Mouse (Mus musculus) urinary bladder, postnatal 36 days (tissue): ENCODE measurements at regions not wholly inside any gene's neighbourhood (a gene's known extent, or its start where the extent isn't known, plus 50 kb on each side); places are given as distances from the start of the nearest gene placed in this dataset.

Experiments
- DNase-seq, 2 experiments: peaks; one replicate each; pipeline ENCODE4 v3.0.0; 2022; ENCODE audit warnings: low spot score in 2 of 2, mixed read lengths in 1 of 2

DNA sequence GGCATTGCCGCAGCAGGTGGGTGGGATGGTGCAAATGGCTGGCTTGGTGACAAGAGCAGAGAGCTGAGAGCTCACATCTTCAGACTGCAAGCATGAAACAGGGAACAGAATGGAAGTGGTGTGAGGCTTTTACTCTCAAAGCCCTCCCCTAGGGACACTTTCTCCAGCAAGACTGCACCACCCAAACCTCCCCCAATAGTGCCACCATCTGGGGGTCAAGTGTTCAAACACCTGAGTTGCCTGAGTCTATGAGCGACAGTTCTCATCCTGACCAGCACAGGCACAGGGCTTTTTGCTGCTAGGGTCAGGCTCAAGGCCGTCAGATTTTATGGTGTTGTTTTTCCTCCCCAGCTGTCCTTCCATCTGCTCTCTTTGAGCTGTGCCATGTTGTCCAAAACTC is 337.9 kb upstream of the Eif4g2 start:
- DNase-seq, result no peak

DNA sequence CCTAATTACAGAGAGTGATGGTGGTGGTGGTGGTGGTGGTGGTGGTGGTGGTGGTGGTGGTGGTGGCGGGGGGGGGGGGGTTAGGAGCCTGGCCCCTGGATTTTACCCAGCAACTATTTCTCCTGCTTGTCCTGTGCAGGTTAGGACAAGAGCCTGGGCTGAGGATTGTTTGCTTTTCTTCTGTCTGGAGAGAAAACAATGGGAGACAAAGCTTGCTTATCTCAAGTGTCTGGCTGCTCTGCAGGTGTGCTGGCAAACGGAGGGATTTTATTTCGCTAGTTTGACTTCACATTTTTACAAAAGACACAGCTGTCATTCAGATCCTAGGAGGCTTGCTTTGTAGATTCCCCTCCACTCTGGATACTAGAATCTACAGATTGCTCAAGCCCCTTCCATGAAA is 334.9 kb upstream of the Eif4g2 start:
- no peak for DNase-seq

DNA sequence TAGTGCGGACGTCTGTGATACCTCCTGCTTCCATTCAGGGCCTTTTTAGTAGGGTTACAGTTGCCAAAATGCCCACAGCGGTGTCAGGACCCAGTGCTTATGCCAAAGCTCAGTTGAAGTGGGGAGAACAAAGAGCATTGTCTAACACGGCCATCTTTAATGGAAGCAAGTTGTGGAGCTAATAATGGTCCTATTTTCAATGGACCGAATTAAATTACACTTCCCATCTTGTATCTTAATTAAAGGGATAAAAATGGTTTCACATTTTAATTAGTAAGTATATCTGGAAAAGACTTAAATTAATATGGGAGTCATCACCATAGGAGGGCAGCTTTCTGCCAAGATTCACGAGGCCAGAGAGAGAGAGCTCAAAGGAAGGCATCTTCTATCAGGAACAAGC is 333.2 kb upstream of the Eif4g2 start:
- no peak for DNase-seq

DNA sequence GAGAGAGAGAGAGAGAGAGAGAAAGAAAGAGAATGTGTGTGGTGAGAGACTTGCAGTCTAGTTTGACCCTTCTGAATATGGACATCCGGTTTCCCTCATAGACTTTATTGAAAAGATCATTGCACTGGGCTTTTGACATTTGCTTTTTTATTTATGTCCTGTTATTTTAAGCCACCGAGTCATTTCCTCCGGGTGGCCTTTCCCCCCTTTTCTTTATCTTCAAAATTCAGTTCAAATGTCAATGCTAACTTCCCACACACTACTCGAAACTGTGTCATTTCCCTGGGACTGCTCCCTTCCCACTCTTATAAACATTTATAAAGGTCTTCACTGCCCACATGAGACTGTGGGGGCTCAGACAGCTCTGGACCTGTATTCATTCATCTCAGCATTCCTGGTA is 330.9 kb upstream of the Eif4g2 start:
- DNase-seq, result no peak

DNA sequence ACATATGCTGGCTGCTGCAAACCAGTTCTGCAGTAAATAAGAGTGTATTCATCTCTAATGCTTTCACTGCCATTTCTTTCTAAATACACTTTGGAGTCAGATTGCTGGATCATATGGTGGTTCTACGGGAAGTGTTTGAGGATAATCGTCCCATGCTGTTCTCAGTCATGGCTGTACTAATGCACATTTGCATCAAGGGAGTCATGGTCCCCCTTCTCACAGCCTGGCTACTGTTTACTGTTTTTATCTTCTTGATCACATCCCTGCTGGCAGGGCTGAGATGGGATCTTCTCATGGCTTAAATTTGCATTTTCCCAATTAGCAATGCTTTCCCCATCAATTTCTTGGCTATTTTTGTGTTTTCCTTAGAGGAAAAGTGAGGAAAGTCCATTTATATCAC is 330.1 kb upstream of the Eif4g2 start:
- DNase-seq, result no peak

DNA sequence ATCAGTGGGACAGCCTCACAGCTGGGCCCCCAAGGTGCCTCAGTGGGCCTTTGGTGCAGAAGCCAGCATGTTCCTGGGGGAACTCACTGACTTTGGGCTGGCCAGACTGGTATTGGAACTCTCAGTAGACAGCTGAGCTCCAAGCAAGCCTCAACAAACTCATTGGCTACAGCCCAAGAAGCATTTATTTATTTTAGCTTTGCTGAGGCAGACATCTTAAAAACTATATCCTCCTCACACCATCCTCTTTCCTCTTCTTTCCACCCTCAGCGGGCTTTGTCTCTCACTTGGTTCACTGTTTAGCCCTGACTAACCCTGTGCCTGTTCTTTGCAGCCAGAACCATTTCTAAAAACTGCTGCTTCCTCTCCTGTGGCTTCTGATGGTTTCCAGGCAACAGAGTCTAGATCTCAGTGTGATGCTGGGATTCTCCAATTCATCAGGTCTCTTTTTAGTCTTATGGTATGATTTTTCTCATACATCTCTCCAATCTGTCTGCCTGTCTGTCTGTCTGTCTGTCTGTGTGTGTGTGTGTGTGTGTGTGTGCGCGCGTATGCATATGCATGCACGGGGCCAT is 328.6 kb upstream of the Eif4g2 start:
- DNase-seq, result no peak

DNA sequence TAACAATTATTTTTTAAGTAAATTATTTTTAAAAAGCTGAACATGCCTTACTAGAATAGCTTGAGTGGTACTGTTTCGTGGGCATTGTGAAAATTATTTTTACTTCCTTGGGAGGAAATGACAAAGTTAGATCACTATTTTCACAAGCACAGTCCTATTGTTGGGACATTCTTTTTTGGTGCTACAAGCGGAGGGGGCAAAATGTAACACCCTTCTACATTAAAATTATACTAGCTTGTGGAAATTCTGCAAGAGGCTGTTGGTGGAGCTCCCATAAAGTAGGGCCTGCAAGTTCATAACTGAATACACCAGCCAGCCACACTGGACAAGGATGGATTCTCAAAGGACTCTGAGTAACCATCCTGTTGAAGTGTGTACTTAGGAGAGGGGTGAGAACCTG is 313.1 kb upstream of the Eif4g2 start:
- DNase-seq, result no peak

DNA sequence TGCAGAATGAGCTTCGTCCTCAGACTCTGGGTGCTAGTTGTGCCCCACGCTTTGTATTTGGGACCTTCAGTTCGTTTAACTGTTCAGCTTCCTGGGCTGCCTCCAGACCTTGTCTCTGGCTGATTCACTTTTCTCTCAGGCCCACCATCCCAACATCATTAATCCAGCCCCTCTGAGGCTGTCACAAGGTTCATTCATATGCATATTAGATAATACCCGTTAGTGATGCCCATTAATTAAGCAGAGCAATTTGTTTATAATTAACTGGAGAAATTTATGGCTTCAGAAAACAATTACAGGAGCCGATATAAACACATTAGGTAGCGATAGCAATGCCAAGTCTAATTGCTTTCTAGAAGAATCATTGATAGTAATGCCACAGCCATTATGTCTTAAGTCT is 312.3 kb upstream of the Eif4g2 start:
- no peak for DNase-seq

DNA sequence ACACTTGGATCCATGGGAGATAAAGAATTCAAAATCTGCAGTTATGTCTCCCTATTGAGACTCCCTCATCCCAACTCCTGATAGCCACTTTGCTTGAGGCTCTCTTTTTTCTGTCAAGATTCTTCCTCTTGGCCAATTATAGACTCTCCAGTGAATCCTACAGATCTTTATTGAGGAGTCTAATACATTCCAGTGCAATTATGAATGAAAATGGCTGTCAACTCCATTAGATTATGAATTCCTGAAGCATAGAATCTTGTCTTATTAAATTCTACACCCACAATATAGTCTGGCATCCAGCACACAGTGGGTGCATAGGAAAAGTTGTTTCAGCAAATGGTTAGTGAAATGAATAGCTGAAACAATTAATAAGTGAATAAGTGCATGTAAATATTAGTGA is 311.0 kb upstream of the Eif4g2 start:
- DNase-seq, result no peak

DNA sequence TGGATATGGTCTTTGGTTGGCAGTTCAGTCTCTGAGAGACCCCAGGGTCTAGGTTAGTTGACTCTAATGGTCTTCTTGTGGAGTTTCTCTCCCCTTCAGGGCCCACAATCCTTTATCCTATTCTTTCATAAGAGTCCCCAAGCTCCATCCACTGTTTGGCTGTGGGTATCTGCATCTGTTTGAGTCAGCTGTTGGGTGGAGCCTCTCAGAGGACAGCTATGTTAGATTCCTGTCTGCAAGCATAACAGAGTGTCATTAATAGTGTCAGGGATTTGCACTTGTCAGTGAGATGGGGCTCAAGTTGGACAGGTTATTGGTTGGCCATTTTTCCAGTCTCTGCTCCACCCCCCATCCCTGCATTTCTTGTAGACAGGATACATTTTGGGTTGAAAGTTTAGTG is 306.9 kb upstream of the Eif4g2 start:
- DNase-seq, result no peak

DNA sequence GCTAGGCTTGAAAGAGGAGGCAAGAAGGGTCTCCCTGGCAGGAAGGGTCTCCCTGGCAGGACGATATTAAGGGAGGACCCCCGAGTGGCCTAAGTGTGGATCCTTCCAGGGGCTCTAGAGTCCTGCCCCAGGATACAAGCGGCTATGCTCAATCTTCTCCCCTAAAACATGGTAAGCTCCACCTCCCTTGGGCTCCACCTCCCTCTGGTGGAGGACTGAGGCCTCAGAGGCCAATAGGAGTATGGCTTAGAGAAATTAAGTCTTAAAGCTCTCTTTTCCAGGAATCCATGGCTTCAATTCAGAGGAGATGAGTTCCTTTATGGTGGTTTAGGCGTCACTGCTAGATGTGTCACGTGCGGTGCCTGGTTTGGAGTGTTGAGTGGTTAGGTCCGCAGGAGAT is 291.7 kb upstream of the Eif4g2 start:
- no peak for DNase-seq

DNA sequence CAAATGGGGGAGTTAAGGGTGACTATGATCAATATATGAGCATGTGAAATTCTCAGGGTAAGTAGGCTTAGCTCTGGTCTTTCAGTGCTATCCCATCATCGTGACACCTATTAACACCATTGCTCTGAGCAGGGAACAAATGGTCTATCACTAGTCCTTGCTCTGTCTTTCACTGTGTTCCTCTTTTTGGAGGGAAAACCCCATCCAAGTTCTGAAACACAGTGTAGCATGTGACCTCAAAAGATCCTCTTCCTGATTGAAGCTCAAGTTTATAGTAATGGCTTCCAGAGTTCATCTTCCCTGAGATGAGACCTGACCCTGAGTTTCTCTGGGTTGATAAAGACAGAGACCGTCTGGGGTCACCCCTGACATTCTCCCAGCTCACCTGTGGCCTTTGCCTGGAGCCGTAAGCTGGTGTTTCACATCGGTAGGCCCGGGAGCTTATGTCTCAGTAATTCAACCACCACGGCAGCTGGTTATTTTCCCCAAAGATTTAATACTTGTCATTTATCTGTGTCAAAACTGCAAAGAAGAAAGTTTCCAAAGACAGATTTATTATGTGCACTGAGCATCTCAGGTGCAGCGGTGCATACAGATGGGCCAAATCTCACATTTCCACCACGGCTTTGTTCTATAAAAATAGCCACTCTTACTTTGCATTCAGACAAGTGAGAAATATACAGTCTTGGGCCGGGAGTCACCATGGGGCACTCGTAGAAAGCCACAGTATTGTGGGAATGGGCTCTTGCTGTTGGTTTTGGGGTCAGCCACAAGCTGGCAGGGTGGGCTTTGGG is 290.7 kb upstream of the Eif4g2 start:
- no peak for DNase-seq

DNA sequence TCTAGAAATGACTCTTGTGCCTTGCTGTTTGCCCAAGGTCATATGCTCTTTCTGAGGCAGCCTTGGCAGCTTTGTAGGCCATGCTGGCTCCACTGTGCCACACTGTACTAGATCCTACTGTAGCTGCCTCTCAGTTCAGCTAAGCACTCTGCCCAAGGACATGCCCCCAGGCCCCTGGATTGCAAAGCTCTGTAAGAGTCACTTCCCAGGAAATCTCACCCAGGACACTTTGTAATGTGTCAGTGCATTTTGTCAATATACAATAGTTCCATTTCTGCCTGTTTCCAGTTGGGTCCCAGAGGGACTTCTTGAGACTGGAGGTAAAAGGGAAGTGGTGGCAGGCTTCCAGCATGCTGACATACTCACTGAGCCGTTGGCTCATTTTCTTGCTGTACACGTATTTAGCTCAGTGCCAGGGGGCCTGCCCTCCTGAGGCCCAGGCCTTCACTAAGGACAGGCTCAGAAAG is 287.6 kb upstream of the Eif4g2 start:
- peak in 1 of 2 experiments; percentile 25 for DNase-seq

DNA sequence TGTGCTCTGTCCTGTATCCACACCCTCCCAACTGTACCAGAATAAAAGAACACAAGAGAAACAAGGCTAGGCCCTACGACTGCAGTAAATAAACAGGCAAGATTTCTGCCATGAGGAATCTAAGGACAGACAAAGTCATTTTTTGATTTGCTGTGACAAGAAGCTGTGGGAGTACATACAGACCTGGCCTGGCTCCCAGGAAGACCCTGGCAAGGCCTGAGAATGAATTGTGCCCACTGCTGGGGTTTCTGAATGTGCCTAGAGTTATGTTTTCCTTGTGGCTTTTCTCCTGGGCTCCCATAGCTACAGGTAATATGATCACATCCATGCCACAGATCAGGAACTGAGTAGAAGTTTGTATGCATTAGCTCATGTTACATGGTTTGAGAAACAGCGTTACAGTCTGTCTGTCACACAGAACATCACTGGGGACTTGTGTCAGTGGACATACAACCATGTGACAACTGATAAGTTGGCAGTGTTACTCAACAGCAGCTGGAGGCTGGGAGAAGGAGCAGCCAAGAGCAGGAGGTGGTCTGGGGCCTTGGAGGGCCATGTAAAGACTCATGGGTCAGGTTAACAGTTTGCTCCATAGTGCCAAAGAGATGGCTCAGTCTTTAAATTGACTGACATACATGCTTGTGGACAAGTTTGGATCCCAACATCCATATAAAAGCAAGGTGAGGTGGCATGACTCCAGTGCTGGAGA is 285.6 kb upstream of the Eif4g2 start:
- DNase-seq, result no peak

DNA sequence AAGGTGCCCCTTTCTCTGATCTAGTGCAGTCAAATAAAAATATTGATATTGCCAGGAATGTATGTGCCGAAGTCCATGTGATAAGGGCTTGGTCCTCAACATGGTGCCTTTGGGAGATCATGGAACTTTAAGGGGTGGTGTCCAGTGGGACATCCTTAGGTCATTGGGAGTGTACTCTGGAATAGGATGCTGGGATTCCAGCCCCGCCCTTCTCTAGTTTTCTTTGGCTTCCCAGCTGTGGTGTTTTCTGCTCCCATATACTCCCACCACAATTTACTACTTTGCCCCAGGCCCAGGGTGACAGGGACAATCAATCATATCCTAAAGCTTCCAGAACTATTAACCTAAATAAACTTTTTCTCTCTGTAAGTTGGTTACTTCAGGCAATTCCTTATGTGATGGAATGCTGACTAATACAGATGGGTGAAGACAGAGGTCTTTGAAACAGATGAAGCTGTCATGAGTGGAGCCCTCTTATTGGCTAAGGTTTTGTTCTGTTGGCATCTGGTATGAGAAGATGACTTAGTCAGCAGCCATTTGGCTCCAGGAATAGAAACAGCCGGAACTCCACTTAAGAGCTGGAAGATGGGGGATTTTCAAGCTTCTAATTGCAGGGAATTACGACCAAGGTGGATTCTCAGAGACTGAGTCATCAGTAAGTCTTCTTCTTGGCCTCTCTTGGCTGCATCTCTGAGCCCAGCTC is 284.3 kb upstream of the Eif4g2 start:
- no peak for DNase-seq

DNA sequence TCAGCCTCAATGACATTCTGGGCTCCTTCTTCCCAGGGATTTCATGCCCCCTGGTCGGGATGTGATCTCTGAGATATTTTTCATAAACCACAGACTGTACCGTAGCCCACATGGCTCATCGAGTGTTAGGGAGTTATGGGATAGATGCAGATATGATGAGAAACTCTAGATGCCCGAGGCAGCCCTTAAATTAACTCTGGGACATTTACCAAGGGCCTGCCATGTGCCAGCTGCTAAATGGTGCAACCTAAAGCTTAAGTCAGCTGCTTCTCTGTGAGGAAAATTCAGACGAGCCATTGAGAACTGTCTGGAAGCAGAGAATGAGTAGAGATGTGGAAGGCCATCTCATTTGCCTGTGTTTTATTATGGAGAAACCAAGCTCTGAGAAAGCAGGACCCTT is 282.6 kb upstream of the Eif4g2 start:
- no peak for DNase-seq

DNA sequence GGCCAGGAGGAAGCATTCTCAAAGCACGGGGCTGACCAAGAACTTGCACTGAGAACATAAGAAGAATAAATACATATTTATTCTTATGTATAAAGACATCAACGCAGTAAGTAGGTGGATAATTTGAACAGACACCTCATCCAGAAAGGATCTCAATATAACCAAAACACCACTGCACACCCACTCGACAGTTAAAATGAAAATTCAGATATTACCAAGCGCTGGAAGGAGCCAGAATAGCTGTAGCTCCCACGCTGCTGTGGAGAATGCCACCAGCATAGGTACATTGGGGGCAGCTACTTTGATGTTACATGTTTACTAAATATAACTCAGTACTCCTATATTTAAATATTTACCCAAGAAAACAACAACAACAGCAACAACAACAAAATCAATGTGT is 280.4 kb upstream of the Eif4g2 start:
- DNase-seq, result no peak

DNA sequence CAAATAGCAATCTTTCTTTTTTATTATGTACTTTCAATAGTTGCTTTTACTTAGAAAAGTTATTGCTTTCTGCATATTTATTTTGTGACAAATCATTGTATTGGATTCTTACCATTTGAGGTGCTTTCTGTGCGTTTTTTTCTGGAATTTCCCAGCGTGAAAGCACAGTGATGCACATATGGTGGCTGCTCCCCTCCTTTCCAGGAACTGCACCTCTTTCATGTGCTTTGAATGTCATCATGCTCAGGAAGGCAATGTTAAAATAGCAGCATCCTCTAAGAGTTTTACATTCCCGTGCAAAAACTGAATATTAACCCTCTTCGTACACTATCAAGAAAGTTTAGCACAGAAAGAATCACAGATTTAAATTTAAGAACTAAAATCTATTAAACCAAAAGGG is 279.8 kb upstream of the Eif4g2 start:
- no peak for DNase-seq

DNA sequence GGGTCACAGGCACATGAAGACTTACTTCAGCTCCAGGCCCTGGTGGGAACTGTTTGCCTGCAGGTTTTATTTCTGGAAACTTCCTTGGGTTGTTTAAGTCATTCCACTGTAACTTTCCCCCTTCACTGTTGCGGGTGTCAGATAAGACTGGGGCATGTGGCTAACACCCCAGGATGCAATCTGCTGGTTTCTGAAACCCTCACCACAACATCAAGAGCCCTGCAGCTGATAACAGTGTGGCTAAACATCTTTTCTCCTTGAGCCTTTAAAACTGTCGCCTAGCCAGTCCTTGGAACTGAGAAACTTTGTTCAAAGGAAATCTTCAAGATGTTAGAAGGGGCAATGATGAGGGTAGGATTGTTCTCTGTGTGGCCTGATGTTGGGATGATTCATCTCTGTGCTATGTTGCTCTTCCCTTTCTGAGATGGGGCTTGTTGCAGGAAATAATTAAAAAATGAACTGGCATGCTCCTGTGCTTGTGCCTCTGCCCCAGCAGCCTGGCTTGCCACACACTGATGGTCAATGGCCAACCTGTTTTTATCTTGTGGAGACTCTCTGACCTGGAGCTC is 272.3 kb upstream of the Eif4g2 start:
- no peak for DNase-seq

DNA sequence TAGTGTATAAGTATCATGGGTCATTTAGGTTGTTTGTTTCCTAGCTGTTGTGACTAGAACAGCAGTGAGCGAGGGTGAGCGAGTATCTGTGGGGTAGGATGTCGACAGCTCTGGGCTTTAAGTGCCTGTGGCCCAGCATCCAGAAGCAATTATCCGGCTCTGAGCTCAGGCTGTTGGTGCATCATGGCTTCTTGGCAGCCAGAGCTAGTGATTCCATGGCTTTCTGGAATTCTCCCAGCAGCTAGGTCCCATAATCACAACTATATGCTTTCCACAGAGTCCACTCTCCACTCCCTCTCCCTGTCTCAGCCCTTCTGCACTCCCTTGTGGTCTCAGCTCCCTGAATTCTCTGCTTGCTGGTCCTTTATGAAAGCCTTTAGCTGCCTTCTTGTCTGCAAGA is 271.2 kb upstream of the Eif4g2 start:
- no peak for DNase-seq

DNA sequence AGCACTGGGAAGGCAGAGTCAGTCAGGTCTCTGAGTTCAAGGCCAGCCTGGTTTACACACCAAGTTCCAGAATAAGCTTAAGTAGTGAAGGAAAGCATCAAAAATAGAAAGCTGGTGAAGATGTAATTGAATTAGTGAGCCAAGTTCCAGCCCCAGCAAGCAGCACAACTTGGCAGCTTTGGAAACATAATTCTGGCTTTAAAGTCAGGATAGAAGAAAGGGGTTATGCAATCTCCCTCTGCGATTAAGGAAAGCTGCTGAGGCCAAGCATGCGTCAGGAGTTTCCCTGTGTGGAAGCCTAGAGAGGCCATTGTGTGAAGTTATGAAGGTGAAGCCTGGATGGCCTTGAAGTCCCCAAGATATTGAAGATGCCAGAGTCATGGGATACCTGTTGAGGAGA is 269.3 kb upstream of the Eif4g2 start:
- peak in 1 of 2 experiments; percentile 13 for DNase-seq

DNA sequence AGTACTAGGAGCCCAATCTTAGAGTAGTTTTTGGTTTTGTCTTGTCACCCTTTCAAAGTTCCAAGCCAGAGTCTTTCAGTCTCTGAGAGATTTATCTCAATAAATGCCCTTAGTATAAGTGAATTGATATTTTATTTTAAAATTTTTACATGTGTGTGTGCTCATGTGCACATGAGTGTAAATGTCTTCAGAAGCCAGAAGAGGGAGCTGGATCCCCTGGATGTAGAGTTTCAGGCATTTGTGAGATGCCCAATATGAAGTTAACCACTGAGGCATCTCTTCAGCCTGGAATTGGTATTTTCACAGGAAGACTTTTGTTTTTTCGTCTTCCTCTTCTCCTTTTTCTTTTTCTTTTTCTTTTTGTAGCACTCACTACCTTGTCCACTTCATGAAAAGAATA is 262.3 kb upstream of the Eif4g2 start:
- DNase-seq, result no peak
